Mouse (Mus musculus) heart, adult 2 months (tissue): ENCODE data around the gene Nxph3. TPM values are rescaled to one million over a fixed set of nuclear protein-coding genes. Genes with fewer than 3 reads are reported as not detected.

Source experiments
- DNase-seq, 2 experiments: peaks; one replicate each; pipeline ENCODE4 v3.0.0; 2021
- H3K27ac ChIP-seq: fragments of 200-600 bp; 2 replicates; pipeline ENCODE4 v1.8.1; 2022
- H3K27me3 ChIP-seq: fragments of 200-500 bp; 2 replicates; pipeline ENCODE4 v1.6.1; 2012; ENCODE audit warnings: mild to moderate bottlenecking, low read length, inconsistent platforms, mixed read lengths; ENCODE audit not compliant: control insufficient read depth, insufficient read depth
- H3K36me3 ChIP-seq: fragments of 200-500 bp; 2 replicates; pipeline ENCODE4 v1.6.1; 2012; ENCODE audit warnings: low read length, inconsistent platforms; ENCODE audit not compliant: control insufficient read depth, insufficient read depth
- H3K4me1 ChIP-seq: fragments of 200-500 bp; 2 replicates; pipeline ENCODE4 v1.6.1; 2011; ENCODE audit warnings: low read length; ENCODE audit not compliant: control insufficient read depth, insufficient read depth
- H3K4me3 ChIP-seq: fragments of 200-600 bp; 2 replicates; pipeline ENCODE4 v1.8.1; 2022
- H3K79me2 ChIP-seq: fragments of 200-500 bp; replicated peaks from 2 replicates; pipeline ENCODE4 v1.6.1; 2012; ENCODE audit warnings: mild to moderate bottlenecking, inconsistent platforms, low read length, moderate library complexity, mixed read lengths; ENCODE audit not compliant: control insufficient read depth, insufficient read depth
- H3K9ac ChIP-seq: fragments of 200-500 bp; 2 replicates; pipeline ENCODE4 v1.6.1; 2012; ENCODE audit warnings: low read depth, mild to moderate bottlenecking, control low read depth, inconsistent platforms, low read length, mixed read lengths
- CTCF ChIP-seq: fragments of 200-600 bp; IDR thresholded peaks from 2 replicates; pipeline ENCODE4 v1.8.1; 2022; ENCODE audit warnings: antibody characterized with exemption, mild to moderate bottlenecking, moderate library complexity
- EP300 ChIP-seq: fragments of 200-500 bp; IDR thresholded peaks from 2 replicates; pipeline ENCODE4 v1.6.1; 2011; ENCODE audit warnings: low read depth, low read length, control low read depth; ENCODE audit not compliant: insufficient read depth
- POLR2A ChIP-seq: fragments of 200-500 bp; IDR thresholded peaks from 2 replicates; pipeline ENCODE4 v1.6.1; 2011; ENCODE audit warnings: mild to moderate bottlenecking, low read depth, low read length, control low read depth; ENCODE audit not compliant: insufficient read depth
- WGBS: fragments of 180-500 bp; shearing (Covaris S2); methylation state at CpG from one replicate; pipeline ENCODE4 v1.1.7; 2018; 5-methylcytosine and 5-hydroxymethylcytosine counted together
- intact Hi-C: fragments of 180-260 bp; cut with DNase I; formaldehyde crosslinking; loops from one replicate; pipeline ENCODE4 v1.15.1; 2025
- polyA plus RNA-seq: library from polyadenylated mRNA; depleted of rRNA; stranded (reverse); fragments of >200 nt; gene quantifications from 2 replicates; pipeline ENCODE4 v1.2.3, GENCODE M21; 2012
- total RNA-seq, 2 experiments: library from RNA; stranded (reverse); gene quantifications; 2 replicates each; pipeline ENCODE4 v1.2.3; 2021

Nxph3 gene
- total and polyA plus RNA-seq, 3 experiments: 0.55 to 0.73 (median 0.57) TPM

DNA sequence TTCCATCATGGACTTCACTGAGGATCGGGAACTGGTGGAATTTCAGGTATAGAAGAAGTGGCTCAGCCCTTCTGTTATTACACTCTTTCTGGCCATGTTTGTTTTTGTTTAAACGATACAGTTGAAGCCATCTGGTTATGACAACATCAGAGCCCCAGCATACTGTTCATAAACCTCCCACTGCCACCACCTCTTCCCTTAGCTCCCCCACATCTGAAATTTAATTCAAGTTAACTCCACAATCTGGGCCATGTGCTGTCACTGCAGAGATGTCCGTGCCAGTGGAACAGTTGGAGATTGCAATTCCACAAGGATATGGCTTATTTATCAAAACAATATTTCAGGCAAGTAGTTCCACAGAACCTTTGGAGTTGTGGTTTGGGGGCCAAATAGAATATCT lies 20.0 kb downstream of the Nxph3 start:
- H3K27me3 ChIP-seq: no peaks in the 10 kb centered on the region
- WGBS: 54% methylated on average over 3 of the region's 3 CpGs
- no peaks in the 10 kb centered on the region for H3K4me1 ChIP-seq
- H3K9ac ChIP-seq: no peak overlapping the region
- H3K36me3 ChIP-seq: no peaks in the 10 kb centered on the region
- no peak overlapping the region for H3K27ac ChIP-seq
- TF ChIP-seq CTCF (no peak), POLR2A (no peak)
- intact Hi-C loops: no loop called here
- H3K79me2 ChIP-seq: no peaks in the 10 kb centered on the region
- H3K4me3 ChIP-seq: no peak overlapping the region
- DNase-seq: no peak

- Histone ChIP-seq H3K4me1 (no peaks in the 10 kb centered on the region), H3K4me3 (no peak overlapping the region), H3K36me3 (no peaks in the 10 kb centered on the region), H3K27me3 (no peaks in the 10 kb centered on the region), H3K79me2 (no peaks in the 10 kb centered on the region), H3K9ac (no peak overlapping the region), H3K27ac (no peak overlapping the region)
- 52% methylated on average over 9 of the region's 9 CpGs for WGBS
- DNase-seq: no peak
- TF ChIP-seq CTCF (no peak), EP300 (no peak), POLR2A (no peak)
- intact Hi-C loops: no loop called here
These were observed 20.4 kb downstream of the Nxph3 start for GRCm38 (mm10) chr11:95493950-95494349.

DNA sequence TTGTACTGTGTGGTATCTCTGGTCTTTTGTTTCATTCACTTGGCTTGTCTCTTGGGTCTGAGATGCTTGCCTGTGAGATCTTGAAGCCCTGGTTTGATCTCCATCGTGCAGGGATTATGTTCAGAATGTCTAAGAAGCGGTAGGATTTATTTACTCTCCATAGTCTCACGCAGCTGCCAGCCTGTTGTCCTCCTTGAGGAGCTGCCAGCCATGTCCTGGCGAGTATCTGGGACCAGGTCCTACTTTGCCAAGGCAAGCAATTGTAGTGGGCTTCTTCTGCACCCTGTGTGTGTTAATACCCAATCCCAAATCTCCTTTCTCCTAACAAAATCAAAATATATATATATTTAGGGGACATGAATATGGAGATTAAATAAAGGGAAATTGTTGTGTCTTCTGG lies 21.4 kb downstream of the Nxph3 start:
- H3K27me3 ChIP-seq: no peaks in the 10 kb centered on the region
- H3K27ac ChIP-seq: no peak overlapping the region
- no peaks in the 10 kb centered on the region for H3K36me3 ChIP-seq
- no peak overlapping the region for H3K9ac ChIP-seq
- TF ChIP-seq POLR2A: no peak
- TF ChIP-seq CTCF: no peak
- no peak for TF ChIP-seq EP300
- H3K4me1 ChIP-seq: no peaks in the 10 kb centered on the region
- intact Hi-C loops: no loop called here
- whole genome bisulfite sequencing: 90% methylated on average over 4 of the region's 4 CpGs
- no peak for DNase-seq
- H3K79me2 ChIP-seq: no peaks in the 10 kb centered on the region
- no peak overlapping the region for H3K4me3 ChIP-seq

GRCm38 (mm10) chr11:95492256-95492655 lies 22.1 kb downstream of the Nxph3 start:
- 90% methylated on average over 4 of the region's 4 CpGs for WGBS
- DNase-seq: no peak
- Histone ChIP-seq H3K27me3 (no peaks in the 10 kb centered on the region), H3K79me2 (no peaks in the 10 kb centered on the region), H3K4me3 (no peak overlapping the region), H3K4me1 (no peaks in the 10 kb centered on the region), H3K36me3 (no peaks in the 10 kb centered on the region), H3K27ac (no peak overlapping the region), H3K9ac (no peak overlapping the region)
- TF ChIP-seq CTCF: no peak
- TF ChIP-seq POLR2A: no peak
- no peak for TF ChIP-seq EP300
- intact Hi-C loops: no loop called here

- Histone ChIP-seq H3K79me2 (no peaks in the 10 kb centered on the region), H3K36me3 (no peaks in the 10 kb centered on the region), H3K27me3 (no peaks in the 10 kb centered on the region), H3K4me1 (no peaks in the 10 kb centered on the region), H3K9ac (no peak overlapping the region), H3K4me3 (no peak overlapping the region), H3K27ac (no peak overlapping the region)
- 68% methylated on average over 14 of the region's 14 CpGs for WGBS
- DNase-seq: no peak
- intact Hi-C loops: no loop called here
- TF ChIP-seq CTCF (no peak), POLR2A (no peak), EP300 (no peak)
These were observed 24.3 kb downstream of the Nxph3 start for GRCm38 (mm10) chr11:95490104-95490503.

- WGBS: 98% methylated on average over 2 of the region's 2 CpGs
- Histone ChIP-seq H3K27ac (no peak overlapping the region), H3K4me1 (no peaks in the 10 kb centered on the region), H3K79me2 (no peaks in the 10 kb centered on the region), H3K9ac (no peak overlapping the region), H3K27me3 (no peaks in the 10 kb centered on the region), H3K36me3 (no peaks in the 10 kb centered on the region; the same call in 1 of the 2 replicates), H3K4me3 (no peak overlapping the region)
- DNase-seq: no peak
- TF ChIP-seq POLR2A: no peak
- no peak for TF ChIP-seq CTCF
- no peak for TF ChIP-seq EP300
- intact Hi-C loops: no loop called here
These were observed 27.1 kb downstream of the Nxph3 start for GRCm38 (mm10) chr11:95487237-95487636.
